Mouse (Mus musculus) hindbrain, embryonic 10.5 days (tissue): ENCODE measurements around the gene Olfr669. TPM values are rescaled to one million over a fixed set of nuclear protein-coding genes. Genes with fewer than 3 reads are reported as not detected.
"Not testable (repeated sequence)": the region's sequence is repeated elsewhere in the genome, so short reads cannot be mapped to it uniquely, and the experiment has no call there.

Source experiments
- DNase-seq: peaks from one replicate; pipeline ENCODE4 v3.0.0-alpha.2; 2017; ENCODE audit warnings: low spot score
- H3K27ac ChIP-seq: fragments of 300-500 bp; sonication (generic); 2 replicates; pipeline ENCODE4 v1.5.1; 2016; ENCODE audit warnings: mild to moderate bottlenecking, moderate library complexity
- H3K27me3 ChIP-seq: fragments of 300-500 bp; sonication (generic); 2 replicates; pipeline ENCODE4 v1.6.1; 2016; ENCODE audit warnings: mild to moderate bottlenecking; ENCODE audit not compliant: poor library complexity, insufficient read depth, severe bottlenecking
- H3K36me3 ChIP-seq: fragments of 300-500 bp; sonication (generic); 2 replicates; pipeline ENCODE4 v1.6.1; 2016; ENCODE audit warnings: mild to moderate bottlenecking, moderate library complexity
- H3K4me1 ChIP-seq: fragments of 300-500 bp; sonication (generic); replicated peaks from 2 replicates; pipeline ENCODE4 v1.6.1; 2016; ENCODE audit warnings: mild to moderate bottlenecking
- H3K4me3 ChIP-seq: fragments of 300-500 bp; sonication (generic); 2 replicates; pipeline ENCODE4 v1.5.1; 2016; ENCODE audit warnings: mild to moderate bottlenecking, moderate library complexity
- H3K9me3 ChIP-seq: fragments of 300-500 bp; sonication (generic); 2 replicates; pipeline ENCODE4 v1.6.1; 2016; ENCODE audit warnings: mild to moderate bottlenecking, moderate library complexity
- WGBS: fragments of 180-500 bp; shearing (Covaris S2); methylation state at CpG from one replicate; pipeline ENCODE4 v1.1.7; 2016; 5-methylcytosine and 5-hydroxymethylcytosine counted together
- polyA plus RNA-seq: library from polyadenylated mRNA; unstranded; fragments of >200 nt; fragmentation: Nextera tagmentation; extraction: Ambion mirVana; gene quantifications from 2 replicates; pipeline ENCODE4 v1.2.1, GENCODE M21; 2016

Olfr669 gene
- not detected in 2 replicates for polyA plus RNA-seq

- no peak for DNase-seq
- H3K4me3 ChIP-seq, result no peak within 1 kb of the TSS
- no peaks in the 10 kb centered on the region for H3K4me1 ChIP-seq
- WGBS, result 84% methylated on average over 1 of the region's 1 CpGs
- H3K36me3 ChIP-seq, result no peaks in the 10 kb centered on the region
- H3K27ac ChIP-seq, result no peak within 1 kb of the TSS
- no peaks in the 10 kb centered on the region for H3K9me3 ChIP-seq
- no peaks in the 10 kb centered on the region for H3K27me3 ChIP-seq
Measured at GRCm38 (mm10) chr7:104933940-104934339, at the start of gene Olfr669. Gene Olfr669, plus strand, starts transcription at chr7:104934240.

GRCm38 (mm10) chr7:104895852-104896251 is 38.2 kb upstream of the Olfr669 start, which contains the start of gene Olfr666:
Gene Olfr666, minus strand, starts transcription at chr7:104895952.
- H3K9me3 ChIP-seq, result no peaks in the 10 kb centered on the region
- no peak for DNase-seq
- no peaks in the 10 kb centered on the region for H3K4me1 ChIP-seq
- WGBS, result 85% methylated on average over 2 of the region's 2 CpGs
- H3K27me3 ChIP-seq, result no peaks in the 10 kb centered on the region
- H3K36me3 ChIP-seq, result no peaks in the 10 kb centered on the region
- no peak within 1 kb of the TSS for H3K27ac ChIP-seq
- no peak within 1 kb of the TSS for H3K4me3 ChIP-seq

- Histone ChIP-seq H3K36me3 (no peaks in the 10 kb centered on the region), H3K9me3 (no peaks in the 10 kb centered on the region), H3K4me3 (no peak within 1 kb of the TSS), H3K27ac (no peak within 1 kb of the TSS), H3K4me1 (no peaks in the 10 kb centered on the region), H3K27me3 (no peaks in the 10 kb centered on the region)
- WGBS, result 78% methylated on average over 1 of the region's 1 CpGs
- DNase-seq, result no peak
Measured at GRCm38 (mm10) chr7:104921382-104921781, 12.7 kb upstream of the Olfr669 start, which contains the start of gene Olfr667. Gene Olfr667, minus strand, starts transcription at chr7:104921482.

GRCm38 (mm10) chr7:104927957-104928356 is 6.1 kb upstream of the Olfr669 start, which contains the start of gene Olfr668:
Gene Olfr668, minus strand, starts transcription at chr7:104928057.
- no peaks in the 10 kb centered on the region for H3K27me3 ChIP-seq
- H3K4me3 ChIP-seq, result no peak within 1 kb of the TSS
- no peak within 1 kb of the TSS for H3K27ac ChIP-seq
- H3K4me1 ChIP-seq, result no peaks in the 10 kb centered on the region
- H3K9me3 ChIP-seq, result no peaks in the 10 kb centered on the region
- DNase-seq, result no peak
- no peaks in the 10 kb centered on the region for H3K36me3 ChIP-seq
- 85% methylated on average over 1 of the region's 1 CpGs for WGBS

- not testable (repeated sequence) for DNase-seq, H3K4me1 ChIP-seq, H3K4me3 ChIP-seq, H3K27ac ChIP-seq, H3K9me3 ChIP-seq, H3K27me3 ChIP-seq, H3K36me3 ChIP-seq
- WGBS, result 95% methylated on average over 16 of the region's 16 CpGs
Measured at GRCm38 (mm10) chr7:104950234-104950633, 16.2 kb downstream of the Olfr669 start.

GRCm38 (mm10) chr7:104962520-104962919 is 28.5 kb downstream of the Olfr669 start, which contains the start of gene Olfr670:
Gene Olfr670, minus strand, starts transcription at chr7:104962620.
- peaks cover 3% of the 10 kb centered on the region; the same call in 1 of the 2 replicates for H3K9me3 ChIP-seq
- no peak within 1 kb of the TSS for H3K4me3 ChIP-seq
- 84% methylated on average over 1 of the region's 1 CpGs for WGBS
- no peak for DNase-seq
- H3K27me3 ChIP-seq, result no peaks in the 10 kb centered on the region
- H3K36me3 ChIP-seq, result no peaks in the 10 kb centered on the region
- H3K27ac ChIP-seq, result no peak within 1 kb of the TSS
- no peaks in the 10 kb centered on the region for H3K4me1 ChIP-seq

- H3K27ac ChIP-seq, H3K9me3 ChIP-seq, DNase-seq, H3K36me3 ChIP-seq, H3K27me3 ChIP-seq, H3K4me3 ChIP-seq, H3K4me1 ChIP-seq: not testable (repeated sequence)
- 75% methylated on average over 2 of the region's 2 CpGs for WGBS
Measured at GRCm38 (mm10) chr7:104972507-104972906, 38.5 kb downstream of the Olfr669 start.

GRCm38 (mm10) chr7:104979026-104979425 is 45.0 kb downstream of the Olfr669 start, which contains the start of gene Olfr671:
Gene Olfr671, minus strand, starts transcription at chr7:104979126.
- no peak for DNase-seq
- WGBS, result 81% methylated on average over 1 of the region's 1 CpGs

More at GRCm38 (mm10) chr7:104979026-104979425, 45.0 kb downstream of the Olfr669 start, which contains the start of gene Olfr671:
- no peaks in the 10 kb centered on the region for H3K27me3 ChIP-seq
- no peak within 1 kb of the TSS for H3K4me3 ChIP-seq
- H3K4me1 ChIP-seq, result no peaks in the 10 kb centered on the region
- no peak within 1 kb of the TSS for H3K27ac ChIP-seq
- no peaks in the 10 kb centered on the region for H3K36me3 ChIP-seq
- H3K9me3 ChIP-seq, result peaks cover 4% of the 10 kb centered on the region; the same call in 1 of the 2 replicates

Other genes starting within 250 kb of the Olfr669 start
- not detected in 2 replicates for gene Olfr661, start 247.7 kb upstream of the Olfr669 start, polyA plus RNA-seq
- not detected in 2 replicates for gene Usp17le, start 156.8 kb upstream of the Olfr669 start, polyA plus RNA-seq
- not detected in 2 replicates for gene Usp17lb, start 91.6 kb upstream of the Olfr669 start, polyA plus RNA-seq
- not detected in 2 replicates for gene Usp17la, start 77.2 kb upstream of the Olfr669 start, polyA plus RNA-seq
- gene Olfr665, start 56.2 kb upstream of the Olfr669 start, polyA plus RNA-seq, result not detected in 2 replicates
- not detected in 2 replicates for gene Olfr666, start 38.3 kb upstream of the Olfr669 start, polyA plus RNA-seq
- gene Olfr667, start 12.8 kb upstream of the Olfr669 start, polyA plus RNA-seq, result not detected in 2 replicates
- not detected in 2 replicates for gene Olfr668, start 6.2 kb upstream of the Olfr669 start, polyA plus RNA-seq
- not detected in 2 replicates for gene Olfr670, start 28.4 kb downstream of the Olfr669 start, polyA plus RNA-seq
- not detected in 2 replicates for gene Olfr671, start 44.9 kb downstream of the Olfr669 start, polyA plus RNA-seq
- gene Olfr672, start 67.8 kb downstream of the Olfr669 start, polyA plus RNA-seq, result not detected in 2 replicates
- not detected in 2 replicates for gene Olfr675, start 94.2 kb downstream of the Olfr669 start, polyA plus RNA-seq
- not detected in 2 replicates for gene Olfr676, start 98.5 kb downstream of the Olfr669 start, polyA plus RNA-seq
- not detected in 2 replicates for gene Olfr677, start 117.1 kb downstream of the Olfr669 start, polyA plus RNA-seq
- gene Olfr678, start 130.2 kb downstream of the Olfr669 start, polyA plus RNA-seq, result not detected in 2 replicates
- gene Olfr679, start 147.0 kb downstream of the Olfr669 start, polyA plus RNA-seq, result not detected in 2 replicates
- not detected in 2 replicates for gene Olfr680-ps1, start 158.6 kb downstream of the Olfr669 start, polyA plus RNA-seq
- gene Olfr681, start 182.6 kb downstream of the Olfr669 start, polyA plus RNA-seq, result not detected in 2 replicates
- not detected in 2 replicates for gene Olfr683, start 212.8 kb downstream of the Olfr669 start, polyA plus RNA-seq
- not detected in 2 replicates for gene Olfr684, start 229.4 kb downstream of the Olfr669 start, polyA plus RNA-seq